Mouse (Mus musculus): ENCODE data around the gene St3gal3.

DNA sequence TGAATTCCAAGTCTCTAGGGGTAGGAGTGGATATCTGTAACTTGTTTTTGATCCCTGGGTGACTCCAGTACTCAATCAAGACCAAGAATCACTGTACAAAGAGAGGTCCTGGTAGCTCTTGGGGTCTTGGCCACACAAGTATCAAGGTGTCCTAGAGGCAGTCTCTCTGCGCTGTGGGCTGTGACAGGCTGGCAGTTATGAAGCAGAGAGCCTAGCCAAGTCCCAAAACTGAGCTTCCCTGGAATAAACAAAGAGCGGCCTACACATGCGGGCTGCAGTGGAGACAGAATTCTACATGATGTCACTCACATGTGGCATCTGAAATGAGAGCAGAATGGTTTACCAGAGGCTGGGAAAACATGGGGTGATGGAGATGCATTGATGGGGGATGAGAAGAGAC is 111.9 kb downstream of the St3gal3 start:
- no peak for TF ChIP-seq POLR2A (IDR thresholded peaks at IDR 0.05; ENCODE audit: low read depth, low read length)
- TF ChIP-seq CTCF (IDR thresholded peaks at IDR 0.05; ENCODE audit: extremely low read depth, insufficient read length, insufficient replicate concordance, low read depth, low read length), result no peak
